Comparison of ENCODE assay signal across 7 mouse cellular contexts in the genomic region with DNA sequence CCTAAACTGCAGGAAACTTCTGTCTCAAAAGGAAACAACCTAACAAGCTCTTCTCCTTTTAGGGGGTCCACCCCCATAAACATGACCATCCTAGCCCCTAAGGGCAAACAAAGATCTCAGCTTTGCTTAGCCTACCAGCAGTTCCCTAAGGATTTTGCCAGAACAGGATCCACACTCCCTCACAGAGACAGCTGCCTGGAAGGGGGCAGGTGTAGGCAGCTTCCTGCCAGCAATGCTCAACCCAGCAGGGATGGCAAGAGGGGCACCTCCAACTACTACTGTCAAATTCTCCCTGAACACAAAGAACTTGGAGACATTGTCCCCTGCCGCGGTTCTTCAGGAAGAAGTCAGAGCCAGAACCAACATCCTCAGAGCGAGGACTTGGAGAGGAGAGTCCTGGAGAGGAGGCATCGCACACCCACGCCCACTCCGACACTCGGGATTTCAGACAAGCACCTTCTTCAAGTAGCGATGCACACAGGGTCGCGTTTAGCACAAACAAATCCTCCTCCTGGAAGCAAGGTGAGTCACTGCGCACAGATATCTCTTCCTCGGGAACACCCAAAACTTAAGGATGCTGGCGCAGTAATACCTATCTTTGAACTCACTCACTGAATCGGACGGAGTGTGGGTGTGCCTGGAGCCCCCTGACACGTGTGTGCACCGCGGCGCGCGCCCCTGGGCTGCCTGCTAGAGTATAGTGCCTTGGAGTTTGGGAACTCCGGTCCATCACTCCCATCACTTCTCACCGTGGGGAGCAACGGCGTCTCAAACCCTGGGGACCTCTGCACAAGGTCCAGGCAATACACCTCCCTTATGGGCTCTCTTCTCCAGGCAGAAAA. TPM values are rescaled to one million over a fixed set of nuclear protein-coding genes. Genes with fewer than 3 reads are reported as not detected.
DNase-seq lines count a peak whose midpoint lies in the region; ATAC-seq and TF ChIP-seq lines count a peak whose summit lies in the region.

No protein-coding gene starts in this region.

- H3K4me2 ChIP-seq in embryonic facial prominence, embryonic 13.5 days = peak overlapping the region; percentile 98
- peak overlapping the region; percentile 97 for H3K4me2 ChIP-seq in intestine, embryonic 14.5 days (ENCODE audit: low read length)
- peak overlapping the region; percentile 89 for H3K4me2 ChIP-seq in myocyte (ENCODE audit: low read depth)

- H3K4me3 ChIP-seq in spleen, adult 2 months (ENCODE audit: extremely low read depth, insufficient read depth, insufficient read length) = peak overlapping the region; percentile 48; the same call in 1 of the 2 replicates
- H3K4me3 ChIP-seq in embryonic facial prominence, embryonic 13.5 days = peak overlapping the region; percentile 72
- H3K4me3 ChIP-seq in intestine, embryonic 14.5 days (ENCODE audit: low read depth, low read length) = peak overlapping the region; percentile 67
- peak overlapping the region; percentile 85 for H3K4me3 ChIP-seq in myocyte

- no peak for TF ChIP-seq POLR2A in spleen, adult 2 months (IDR thresholded peaks at IDR 0.05; ENCODE audit: low read depth, low read length)
- TF ChIP-seq POLR2A in myocyte (IDR thresholded peaks at IDR 0.05; ENCODE audit: insufficient read length, low read depth) = no peak

- H3K27ac ChIP-seq in spleen, adult 2 months (ENCODE audit: insufficient read depth, low read length) = no peak overlapping the region
- no peak overlapping the region for H3K27ac ChIP-seq in embryonic facial prominence, embryonic 13.5 days
- H3K27ac ChIP-seq in intestine, embryonic 14.5 days (ENCODE audit: low read depth) = no peak overlapping the region; the same call in 1 of the 2 replicates

- 5% methylated on average over 25 of the region's 25 CpGs for WGBS in spleen, adult 2 months
- WGBS in embryonic facial prominence, embryonic 13.5 days = 2% methylated on average over 25 of the region's 25 CpGs
- WGBS in intestine, embryonic 14.5 days = under 1% methylated on average over 25 of the region's 25 CpGs

- H3K9ac ChIP-seq in embryonic facial prominence, embryonic 13.5 days = peak overlapping the region; percentile 76
- H3K9ac ChIP-seq in intestine, embryonic 14.5 days (ENCODE audit: low read length) = peak overlapping the region; percentile 55

- H3K27me3 ChIP-seq in spleen, adult 2 months (ENCODE audit: control insufficient read depth, insufficient read depth, low read length) = peaks cover 12% of the 10 kb centered on the region
- peaks cover 54% of the 10 kb centered on the region for H3K27me3 ChIP-seq in embryonic facial prominence, embryonic 13.5 days
- peaks cover 21% of the 10 kb centered on the region for H3K27me3 ChIP-seq in intestine, embryonic 14.5 days (replicated peaks; ENCODE audit: control insufficient read depth, insufficient read depth, low read length)
- H3K27me3 ChIP-seq in myocyte (ENCODE audit: control insufficient read depth, insufficient read depth, insufficient read length) = no peaks in the 10 kb centered on the region

- DNase-seq in spleen, adult 2 months (ENCODE audit: low read depth in 1 of 2, low spot score in 2 of 2) = no peak
- DNase-seq in spleen, adult 12 weeks (ENCODE audit: low spot score) = no peak
- peak; percentile 56 for DNase-seq in intestine, embryonic 14.5 days (ENCODE audit: low spot score)
- DNase-seq in urinary bladder, postnatal 25 days (ENCODE audit: low spot score) = no peak

- H3ac ChIP-seq in myocyte (ENCODE audit: control insufficient read depth, insufficient read length) = peak overlapping the region; percentile 55

- peaks cover 51% of the 10 kb centered on the region for H3K79me2 ChIP-seq in myocyte (ENCODE audit: control insufficient read depth, insufficient read depth)

- no peaks in the 10 kb centered on the region; the same call in 1 of the 2 replicates for H3K4me1 ChIP-seq in spleen, adult 2 months (ENCODE audit: control insufficient read depth, insufficient read depth, insufficient read length)
- peaks cover 35% of the 10 kb centered on the region for H3K4me1 ChIP-seq in embryonic facial prominence, embryonic 13.5 days
- peaks cover 23% of the 10 kb centered on the region for H3K4me1 ChIP-seq in intestine, embryonic 14.5 days (replicated peaks; ENCODE audit: control insufficient read depth, insufficient read depth, low read length)

- no peak for ATAC-seq in embryonic facial prominence, embryonic 13.5 days (ENCODE audit: insufficient number of reproducible peaks, insufficient read depth, low FRiP score, low TSS enrichment, low read depth)
- peak; percentile 18; the same call in 1 of the 2 replicates for ATAC-seq in intestine, embryonic 14.5 days (replicated peaks; ENCODE audit: low FRiP score, low TSS enrichment, low read depth)
- ATAC-seq in inflammation-experienced regulatory T-cells, adult 6 months = no peak

- 0 out of 2 replicates have a peak, but pooled peaks cover 5% of the 10 kb centered on the region for H3K9me3 ChIP-seq in embryonic facial prominence, embryonic 13.5 days
- H3K9me3 ChIP-seq in intestine, embryonic 14.5 days (ENCODE audit: control insufficient read depth, low read length) = no peaks in the 10 kb centered on the region

- TF ChIP-seq CTCF in spleen, adult 2 months (IDR thresholded peaks at IDR 0.05; ENCODE audit: extremely low read depth, insufficient read depth, insufficient read length, insufficient replicate concordance) = no peak

- H3K36me3 ChIP-seq in spleen, adult 2 months (ENCODE audit: control insufficient read depth, insufficient read depth, low read length) = no peaks in the 10 kb centered on the region
- no peaks in the 10 kb centered on the region for H3K36me3 ChIP-seq in embryonic facial prominence, embryonic 13.5 days
- no peaks in the 10 kb centered on the region for H3K36me3 ChIP-seq in intestine, embryonic 14.5 days (ENCODE audit: control insufficient read depth, insufficient read depth, low read length)
- H3K36me3 ChIP-seq in myocyte (ENCODE audit: control insufficient read depth, insufficient read depth) = peaks cover 5% of the 10 kb centered on the region

TF ChIP-seq in myocyte, 11 proteins besides CTCF, POLR2A, EP300 and RAD21:
- peak in 2 of 3 experiments; percentile 80 for TF ChIP-seq MYOD1 (IDR thresholded peaks at IDR 0.05; ENCODE audit: control insufficient read depth in 1 of 3, insufficient read length in 2 of 3, low read depth in 2 of 3)
- TF ChIP-seq CEBPB (IDR thresholded peaks at IDR 0.05; ENCODE audit: insufficient read depth, poor library complexity, severe bottlenecking) = no peak
- TF ChIP-seq MYOG (IDR thresholded peaks at IDR 0.05; ENCODE audit: control insufficient read depth in 1 of 3, insufficient read depth in 1 of 3, insufficient read length in 2 of 3, low read depth in 2 of 3) = peak in 1 of 3 experiments; percentile 80
- no peak for TF ChIP-seq USF1 (IDR thresholded peaks at IDR 0.05; ENCODE audit: low read depth)

RNA-seq across cellular contexts. Expression of gene Tead4, which starts 1.1 kb away (rescaled TPM):
- polyA plus RNA-seq in spleen, adult 2 months (2012; rRNA removed) = 0.41 and 0.67 TPM in 2 replicates
- polyA plus RNA-seq in embryonic facial prominence, embryonic 13.5 days (2015; fragmentation: Nextera tagmentation; extraction: Ambion mirVana) = 2.4 and 3.3 TPM in 2 replicates
- 1.7 and 1.9 TPM in 2 replicates for polyA plus RNA-seq in intestine, embryonic 14.5 days (2014; fragmentation: Nextera tagmentation; extraction: Ambion mirVana)
- 70.9 TPM for polyA plus RNA-seq in myocyte (2012; fragmentation: generic; extraction: Trizol)
- not detected for polyA plus RNA-seq in inflammation-experienced regulatory T-cells, adult 6 months (2017; shearing (Covaris generic))

RNA-seq across cellular contexts. Expression of gene Tulp3, which starts 56.1 kb away (rescaled TPM):
- 5.9 and 6.7 TPM in 2 replicates for polyA plus RNA-seq in spleen, adult 2 months (2012; rRNA removed)
- 33.7 and 36.7 TPM in 2 replicates for polyA plus RNA-seq in embryonic facial prominence, embryonic 13.5 days (2015; fragmentation: Nextera tagmentation; extraction: Ambion mirVana)
- polyA plus RNA-seq in intestine, embryonic 14.5 days (2014; fragmentation: Nextera tagmentation; extraction: Ambion mirVana) = 14.4 and 18.6 TPM in 2 replicates
- 22.3 TPM for polyA plus RNA-seq in myocyte (2012; fragmentation: generic; extraction: Trizol)
- polyA plus RNA-seq in inflammation-experienced regulatory T-cells, adult 6 months (2017; shearing (Covaris generic)) = 1 to 10 TPM in 1 of 3 experiments, under 1 TPM in 2; 0.92 to 1.3 (median 0.98) TPM

Comparison
In these comparisons a context has a peak if more than half of its experiments do, and no peak if none do; other contexts are left out.
1. RNA of gene Tead4, which starts 1.1 kb away (polyA plus RNA-seq): 70.9 TPM in myocyte (single experiment); 2.4 to 3.3 TPM in embryonic facial prominence, embryonic 13.5 days, 1.7 to 1.9 TPM in intestine, embryonic 14.5 days, 0.41 to 0.67 TPM in spleen, adult 2 months and not detected in inflammation-experienced regulatory T-cells, adult 6 months; every median in the first group is over 10 times any median in the second.
2. Peak in every context shown above with its lines, with median percentiles within 50 percentile points of each other: H3K4me3 ChIP-seq and H3K4me2 ChIP-seq.